Mouse (Mus musculus) neural tube, embryonic 13.5 days (tissue): ENCODE data around the gene Dock1. TPM values are rescaled to one million over a fixed set of nuclear protein-coding genes. Genes with fewer than 3 reads are reported as not detected.

Experiments used
- ATAC-seq: fragments of 200-750 bp; cut with Nextera tagmentation; 2 replicates; pipeline ENCODE4 v1.8.0; 2017; ENCODE audit warnings: low read depth, mild to moderate bottlenecking, moderate TSS enrichment, moderate library complexity
- H3K27ac ChIP-seq: fragments of 300-500 bp; sonication (generic); replicated peaks from 2 replicates; pipeline ENCODE4 v1.5.1; 2015; ENCODE audit warnings: moderate library complexity, mild to moderate bottlenecking, inconsistent platforms
- H3K27me3 ChIP-seq: fragments of 300-500 bp; sonication (generic); 2 replicates; pipeline ENCODE4 v1.6.1; 2015; ENCODE audit warnings: mild to moderate bottlenecking, inconsistent platforms
- H3K36me3 ChIP-seq: fragments of 300-500 bp; sonication (generic); 2 replicates; pipeline ENCODE4 v1.6.1; 2015; ENCODE audit warnings: mild to moderate bottlenecking, inconsistent platforms
- H3K4me1 ChIP-seq: fragments of 300-500 bp; sonication (generic); replicated peaks from 2 replicates; pipeline ENCODE4 v1.6.1; 2015; ENCODE audit warnings: inconsistent platforms
- H3K4me2 ChIP-seq: fragments of 300-500 bp; sonication (generic); 2 replicates; pipeline ENCODE4 v1.6.1; 2015; ENCODE audit warnings: inconsistent platforms, mild to moderate bottlenecking, moderate library complexity
- H3K4me3 ChIP-seq: fragments of 300-500 bp; sonication (generic); 2 replicates; pipeline ENCODE4 v1.5.1; 2015; ENCODE audit warnings: mild to moderate bottlenecking, inconsistent platforms
- H3K9ac ChIP-seq: fragments of 300-500 bp; sonication (generic); 2 replicates; pipeline ENCODE4 v1.6.1; 2015; ENCODE audit warnings: moderate library complexity, mild to moderate bottlenecking, inconsistent platforms
- H3K9me3 ChIP-seq: fragments of 300-500 bp; sonication (generic); 2 replicates; pipeline ENCODE4 v1.6.1; 2016; ENCODE audit warnings: inconsistent platforms
- WGBS: fragments of 180-500 bp; shearing (Covaris S2); methylation state at CpG from one replicate; pipeline ENCODE4 v1.1.7; 2015; 5-methylcytosine and 5-hydroxymethylcytosine counted together
- polyA plus RNA-seq: library from polyadenylated mRNA; unstranded; fragments of >200 nt; fragmentation: Nextera tagmentation; extraction: Ambion mirVana; gene quantifications from 2 replicates; pipeline ENCODE4 v1.2.1, GENCODE M21; 2015

Dock1 gene
- polyA plus RNA-seq, 1 experiment from 2014 or later = 7.4 TPM

DNA sequence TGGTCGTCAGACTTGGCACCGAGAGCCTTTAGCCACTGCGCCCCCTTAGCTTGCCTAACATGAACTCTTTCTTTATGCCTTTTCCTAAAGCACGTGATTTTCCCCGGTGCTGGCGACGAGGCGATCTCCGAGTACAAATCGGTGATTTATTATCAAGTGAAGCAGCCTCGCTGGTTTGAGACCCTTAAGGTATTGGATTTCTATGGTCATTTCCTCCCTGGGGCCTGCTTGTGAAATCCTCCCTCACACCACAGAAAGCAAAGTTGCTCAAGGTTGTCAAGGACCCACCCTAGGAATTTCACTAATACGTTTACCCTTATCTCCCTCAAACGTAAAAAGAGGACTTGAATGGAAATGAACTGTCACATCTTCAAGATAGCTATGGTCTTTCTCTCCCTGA lies 94.7 kb downstream of the Dock1 start:
- Histone ChIP-seq H3K4me3 (no peak overlapping the region), H3K4me1 (no peaks in the 10 kb centered on the region), H3K27me3 (no peaks in the 10 kb centered on the region; the same call in 1 of the 2 replicates), H3K4me2 (no peak overlapping the region), H3K27ac (no peak overlapping the region), H3K9me3 (no peaks in the 10 kb centered on the region), H3K36me3 (0 out of 2 replicates have a peak, but pooled peaks cover 7% of the 10 kb centered on the region), H3K9ac (no peak overlapping the region)
- WGBS = 50% methylated on average over 13 of the region's 13 CpGs
- no peak for ATAC-seq

- ATAC-seq = no peak
- no peaks in the 10 kb centered on the region for H3K27me3 ChIP-seq
- WGBS = 89% methylated on average over 9 of the region's 9 CpGs
- H3K4me1 ChIP-seq = peaks cover 30% of the 10 kb centered on the region
- no peak overlapping the region for H3K4me3 ChIP-seq
- H3K9ac ChIP-seq = no peak overlapping the region
- no peak overlapping the region for H3K27ac ChIP-seq
- H3K36me3 ChIP-seq = no peaks in the 10 kb centered on the region
- H3K9me3 ChIP-seq = no peaks in the 10 kb centered on the region
- H3K4me2 ChIP-seq = no peak overlapping the region
Observed at GRCm38 (mm10) chr7:134771314-134771713, 100.9 kb downstream of the Dock1 start.

DNA sequence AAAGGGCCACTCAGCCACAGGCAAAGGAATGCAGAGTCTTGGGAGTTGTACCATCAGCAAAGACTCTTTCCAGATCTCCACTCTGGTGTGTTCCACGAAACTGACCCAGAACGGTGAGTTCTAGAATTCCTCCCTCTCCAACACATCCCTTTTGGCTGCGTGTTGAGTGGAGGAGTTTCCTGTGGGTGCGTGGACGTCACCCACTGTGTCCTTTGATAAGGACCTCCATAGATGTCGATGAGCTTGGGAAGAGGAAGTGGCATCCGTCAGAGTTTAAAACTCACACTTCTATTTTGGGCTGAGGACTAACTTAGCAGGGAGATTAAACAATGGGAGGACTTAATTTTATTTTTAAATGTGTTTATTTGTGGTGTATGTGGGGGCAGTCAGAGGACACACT lies 101.9 kb downstream of the Dock1 start:
- H3K4me2 ChIP-seq = no peak overlapping the region
- ATAC-seq = no peak
- no peak overlapping the region for H3K4me3 ChIP-seq
- H3K9me3 ChIP-seq = no peaks in the 10 kb centered on the region
- no peak overlapping the region for H3K9ac ChIP-seq
- no peaks in the 10 kb centered on the region for H3K27me3 ChIP-seq
- WGBS = 93% methylated on average over 7 of the region's 7 CpGs
- peaks cover 30% of the 10 kb centered on the region for H3K4me1 ChIP-seq
- no peak overlapping the region for H3K27ac ChIP-seq
- H3K36me3 ChIP-seq = no peaks in the 10 kb centered on the region

DNA sequence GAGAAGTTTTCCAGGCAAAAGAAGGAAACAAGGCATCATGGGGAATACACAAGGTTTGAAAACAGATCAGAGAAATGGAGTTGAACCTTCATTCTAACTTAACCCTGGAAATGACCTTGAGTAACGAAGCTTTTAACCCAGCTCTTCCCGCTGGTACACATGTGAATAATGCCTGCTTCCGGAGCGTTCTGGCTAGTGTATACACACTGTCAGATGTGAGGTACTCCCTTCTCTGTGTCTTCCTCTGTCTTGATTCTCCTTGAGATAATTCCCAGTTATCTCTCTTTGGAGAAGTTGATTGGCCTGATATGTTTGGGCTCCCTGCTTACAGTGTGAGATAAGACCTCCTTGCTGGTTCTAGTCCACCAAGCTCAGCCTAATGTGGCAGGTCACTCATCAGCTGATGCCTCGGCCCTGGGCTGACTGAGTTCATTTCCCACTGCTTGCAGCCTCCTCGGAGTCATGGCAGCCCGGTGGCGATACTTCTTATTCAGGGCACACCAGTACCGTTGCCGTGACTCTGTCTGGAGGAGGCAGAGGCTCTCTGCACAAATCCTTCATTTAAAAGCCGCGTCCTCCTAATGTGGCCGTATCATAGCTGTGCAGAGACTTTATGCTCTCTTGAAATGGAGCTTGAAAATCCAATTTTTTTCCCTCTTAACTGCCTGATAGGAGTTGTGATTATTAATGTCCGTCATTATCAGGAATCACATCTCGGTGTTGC lies 102.6 kb downstream of the Dock1 start:
- ATAC-seq = no peak
- H3K27ac ChIP-seq = no peak overlapping the region

GRCm38 (mm10) chr7:134773761-134774415 lies 103.4 kb downstream of the Dock1 start:
- Histone ChIP-seq H3K9ac (peak overlapping the region; percentile 22; the same call in 1 of the 2 replicates), H3K27ac (peak overlapping the region; percentile 70), H3K27me3 (no peaks in the 10 kb centered on the region), H3K36me3 (no peaks in the 10 kb centered on the region; the same call in 1 of the 2 replicates), H3K9me3 (no peaks in the 10 kb centered on the region), H3K4me1 (peaks cover 30% of the 10 kb centered on the region), H3K4me2 (peak overlapping the region; percentile 24; the same call in 1 of the 2 replicates), H3K4me3 (no peak overlapping the region)
- peak; percentile 68 for ATAC-seq
- 83% methylated on average over 6 of the region's 6 CpGs for WGBS

More for the DNA sequence above, 102.6 kb downstream of the Dock1 start:
- H3K9ac ChIP-seq = no peak overlapping the region
- H3K4me2 ChIP-seq = no peak overlapping the region
- 81% methylated on average over 15 of the region's 15 CpGs for WGBS
- no peaks in the 10 kb centered on the region for H3K36me3 ChIP-seq
- H3K27me3 ChIP-seq = no peaks in the 10 kb centered on the region
- H3K4me3 ChIP-seq = no peak overlapping the region
- peaks cover 30% of the 10 kb centered on the region for H3K4me1 ChIP-seq
- H3K9me3 ChIP-seq = no peaks in the 10 kb centered on the region

DNA sequence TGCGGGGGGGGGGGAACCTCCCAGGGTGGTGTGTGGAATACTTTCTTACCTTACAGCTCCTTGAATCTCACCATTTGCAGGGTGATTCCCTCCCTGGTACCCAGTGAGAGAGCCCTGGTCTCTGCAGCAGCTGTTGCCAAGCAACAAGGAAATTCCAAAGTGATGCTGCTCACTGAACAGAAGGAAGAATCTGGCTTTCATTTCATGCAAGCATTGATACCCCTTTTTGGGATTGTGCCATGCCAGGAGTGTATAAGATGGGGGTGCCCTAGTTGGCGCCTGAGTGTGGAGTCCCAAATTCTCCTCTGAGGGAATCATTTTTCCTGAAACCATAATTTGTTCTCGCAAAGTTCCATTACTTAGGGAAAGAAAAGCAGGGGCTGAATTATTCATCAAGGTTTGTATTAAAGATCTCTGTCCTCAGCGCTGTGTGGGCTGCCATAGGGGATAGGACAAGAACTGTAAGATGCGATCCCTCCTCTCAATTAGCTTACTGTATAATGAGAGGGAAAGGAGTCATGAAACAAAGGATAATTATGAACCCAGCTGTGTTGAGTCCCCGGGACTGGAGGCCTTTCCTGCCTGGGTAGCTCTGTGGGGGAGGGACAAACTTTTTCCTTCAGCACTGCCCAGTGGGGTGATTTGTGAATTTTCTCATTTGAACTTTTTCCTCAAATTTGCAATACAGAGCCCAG lies 104.2 kb downstream of the Dock1 start:
- no peak overlapping the region for H3K4me3 ChIP-seq
- ATAC-seq = peak; percentile 78
- WGBS = 51% methylated on average over 6 of the region's 6 CpGs
- no peaks in the 10 kb centered on the region; the same call in 1 of the 2 replicates for H3K36me3 ChIP-seq
- no peaks in the 10 kb centered on the region for H3K9me3 ChIP-seq
- H3K9ac ChIP-seq = peak overlapping the region; percentile 22
- H3K27me3 ChIP-seq = no peaks in the 10 kb centered on the region
- peak overlapping the region; percentile 70 for H3K27ac ChIP-seq
- H3K4me1 ChIP-seq = peaks cover 30% of the 10 kb centered on the region
- H3K4me2 ChIP-seq = peak overlapping the region; percentile 24

GRCm38 (mm10) chr7:134775671-134776070 lies 105.2 kb downstream of the Dock1 start:
- H3K9ac ChIP-seq = no peak overlapping the region
- peaks cover 30% of the 10 kb centered on the region for H3K4me1 ChIP-seq
- no peaks in the 10 kb centered on the region; the same call in 1 of the 2 replicates for H3K36me3 ChIP-seq
- no peak for ATAC-seq
- no peak overlapping the region for H3K4me2 ChIP-seq
- 79% methylated on average over 10 of the region's 10 CpGs for WGBS
- H3K27ac ChIP-seq = no peak overlapping the region; the same call in 1 of the 2 replicates
- no peaks in the 10 kb centered on the region for H3K9me3 ChIP-seq
- no peaks in the 10 kb centered on the region for H3K27me3 ChIP-seq
- H3K4me3 ChIP-seq = no peak overlapping the region

- Histone ChIP-seq H3K27ac (no peak overlapping the region), H3K4me1 (peaks cover 30% of the 10 kb centered on the region), H3K9me3 (no peaks in the 10 kb centered on the region), H3K4me2 (no peak overlapping the region), H3K9ac (no peak overlapping the region), H3K4me3 (no peak overlapping the region), H3K36me3 (no peaks in the 10 kb centered on the region; the same call in 1 of the 2 replicates), H3K27me3 (no peaks in the 10 kb centered on the region)
- ATAC-seq = no peak
- WGBS = 79% methylated on average over 6 of the region's 6 CpGs
Observed at GRCm38 (mm10) chr7:134776306-134776705, 105.9 kb downstream of the Dock1 start.

DNA sequence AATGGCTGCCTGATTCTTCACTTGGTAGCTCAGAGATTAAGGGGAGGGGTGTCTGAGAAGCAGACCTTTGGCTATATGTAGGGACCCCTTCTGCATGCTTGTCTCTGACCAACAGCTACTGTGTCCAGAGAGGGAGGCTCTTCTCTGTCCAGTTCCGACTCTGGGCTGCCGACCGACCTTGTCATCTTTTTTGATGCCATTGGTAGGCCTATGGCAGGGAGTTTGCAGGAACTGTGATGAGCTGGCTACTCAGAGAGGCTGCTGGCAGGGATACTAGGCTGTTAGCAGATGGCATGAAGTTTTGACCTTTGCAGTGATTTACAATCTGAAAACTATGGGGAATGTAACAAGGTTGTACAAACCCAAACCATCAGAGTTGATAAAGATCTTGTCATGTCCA lies 109.3 kb downstream of the Dock1 start:
- H3K4me3 ChIP-seq = no peak overlapping the region
- no peak for ATAC-seq
- 91% methylated on average over 3 of the region's 3 CpGs for WGBS

DNA sequence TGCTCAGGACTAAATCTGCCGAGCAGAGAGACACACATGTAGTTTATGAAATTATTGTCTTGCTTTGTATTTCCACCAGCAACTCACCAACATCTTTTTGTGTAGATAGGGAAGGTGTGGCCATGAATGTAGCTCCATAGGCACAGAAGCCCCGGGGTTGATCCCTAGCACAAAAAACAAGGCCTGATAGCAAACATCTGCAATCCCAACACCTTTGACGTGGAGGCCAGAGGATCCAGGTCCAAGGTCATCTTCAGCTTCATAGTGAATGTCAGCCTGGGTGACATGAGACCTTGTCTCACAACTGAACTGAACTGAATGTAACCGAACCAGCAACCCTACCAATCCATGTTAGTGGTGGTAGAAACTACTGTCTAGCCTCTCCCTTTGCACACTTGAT lies 116.7 kb downstream of the Dock1 start:
- no peaks in the 10 kb centered on the region for H3K9me3 ChIP-seq
- WGBS = 85% methylated on average over 4 of the region's 4 CpGs
- no peak overlapping the region for H3K27ac ChIP-seq
- no peaks in the 10 kb centered on the region for H3K27me3 ChIP-seq
- no peak overlapping the region for H3K4me3 ChIP-seq
- no peaks in the 10 kb centered on the region for H3K4me1 ChIP-seq
- H3K36me3 ChIP-seq = 0 out of 2 replicates have a peak, but pooled peaks cover 2% of the 10 kb centered on the region
- no peak for ATAC-seq
- H3K4me2 ChIP-seq = no peak overlapping the region
- no peak overlapping the region for H3K9ac ChIP-seq

More for the DNA sequence above, 109.3 kb downstream of the Dock1 start:
- Histone ChIP-seq H3K4me1 (peaks cover 11% of the 10 kb centered on the region), H3K9ac (no peak overlapping the region), H3K27me3 (no peaks in the 10 kb centered on the region), H3K9me3 (no peaks in the 10 kb centered on the region), H3K36me3 (no peaks in the 10 kb centered on the region; the same call in 1 of the 2 replicates), H3K27ac (no peak overlapping the region), H3K4me2 (no peak overlapping the region)

GRCm38 (mm10) chr7:134794889-134795288 lies 124.4 kb downstream of the Dock1 start:
- no peak for ATAC-seq
- Histone ChIP-seq H3K27ac (no peak overlapping the region), H3K36me3 (0 out of 2 replicates have a peak, but pooled peaks cover 4% of the 10 kb centered on the region), H3K9me3 (no peaks in the 10 kb centered on the region), H3K4me3 (no peak overlapping the region), H3K4me1 (peaks cover 5% of the 10 kb centered on the region), H3K9ac (no peak overlapping the region), H3K4me2 (no peak overlapping the region), H3K27me3 (no peaks in the 10 kb centered on the region)
- WGBS = 95% methylated on average over 3 of the region's 3 CpGs

DNA sequence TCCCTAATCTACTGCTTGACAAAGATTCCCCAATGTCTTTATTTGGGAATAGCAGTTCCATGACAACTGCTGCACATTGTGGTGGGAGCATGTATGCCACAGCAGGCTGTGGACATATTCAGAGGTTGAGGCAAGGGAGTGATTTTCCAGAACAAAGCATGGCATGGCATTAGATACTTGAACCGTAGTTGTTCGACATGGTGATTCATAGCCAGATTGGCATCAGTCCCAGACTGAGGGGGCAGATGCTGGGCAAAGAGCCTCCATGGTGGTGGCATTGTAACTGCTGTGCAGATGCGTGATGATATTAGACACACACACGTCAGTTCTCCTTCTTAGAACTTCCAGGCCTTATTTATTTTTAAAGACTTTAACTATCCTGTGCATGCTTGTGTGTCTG lies 129.6 kb downstream of the Dock1 start:
- Histone ChIP-seq H3K27me3 (no peaks in the 10 kb centered on the region), H3K9ac (no peak overlapping the region), H3K27ac (peak overlapping the region; percentile 54; the same call in 1 of the 2 replicates), H3K4me2 (no peak overlapping the region), H3K36me3 (no peaks in the 10 kb centered on the region; the same call in 1 of the 2 replicates), H3K9me3 (no peaks in the 10 kb centered on the region), H3K4me1 (peaks cover 26% of the 10 kb centered on the region), H3K4me3 (no peak overlapping the region)
- ATAC-seq = peak; percentile 50
- 38% methylated on average over 4 of the region's 4 CpGs for WGBS
